Mouse (Mus musculus): ENCODE measurements at regions not wholly inside any gene's neighbourhood (a gene's known extent, or its start where the extent isn't known, plus 50 kb on each side); places are given as distances from the start of the nearest gene placed in this dataset.

DNA sequence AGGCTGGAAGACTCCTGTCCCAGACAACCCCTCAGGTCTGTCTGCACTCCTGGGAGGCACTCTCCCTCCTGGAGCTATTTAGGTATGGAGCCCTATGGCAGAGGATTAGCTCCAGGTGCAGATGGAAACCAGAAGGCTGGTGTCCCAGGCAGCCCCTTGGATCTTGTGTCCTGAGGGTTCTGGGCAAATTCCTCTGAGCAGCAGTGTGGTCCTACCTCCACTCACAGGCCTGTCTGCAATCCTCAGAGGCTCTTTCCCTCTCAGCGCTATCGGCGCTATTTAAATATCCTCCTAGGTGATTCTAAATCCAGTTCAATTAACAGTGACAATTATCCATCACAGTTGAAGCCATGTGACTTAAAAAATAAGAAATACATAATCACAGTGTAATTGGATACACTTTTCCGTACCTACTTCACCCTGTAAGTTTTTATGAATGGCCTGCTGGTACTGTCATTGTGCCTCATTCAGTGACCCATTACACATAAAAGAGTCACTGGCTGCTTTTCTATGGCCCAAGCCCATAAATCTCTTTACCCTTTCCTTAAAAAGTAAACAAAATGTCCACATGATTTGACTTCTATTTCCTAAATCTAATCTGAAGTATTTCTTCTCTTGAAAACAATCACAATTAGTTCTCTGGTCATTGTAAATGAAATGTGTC, 413.3 kb downstream of the Phf3 start:
- Histone ChIP-seq H3K4me2 (replicated peaks; ENCODE audit: low read depth, low read length) (no peak overlapping the region), H3K4me1 (ENCODE audit: insufficient read depth, low read length) (no peaks in the 10 kb centered on the region; the same call in 1 of the 2 replicates), H3K27ac (ENCODE audit: low read length) (no peak overlapping the region), H3K4me3 (ENCODE audit: low read length) (no peak overlapping the region), H3K27me3 (ENCODE audit: insufficient read depth, low read length) (no peaks in the 10 kb centered on the region), H3K9ac (replicated peaks; ENCODE audit: low read length) (no peak overlapping the region), H3K36me3 (ENCODE audit: insufficient read depth, low read length) (no peaks in the 10 kb centered on the region), H3K9me3 (ENCODE audit: low read length) (no peaks in the 10 kb centered on the region)
- WGBS = 23% methylated on average over 4 of the region's 4 CpGs
- ATAC-seq (ENCODE audit: low FRiP score, low TSS enrichment) = peak; percentile 61; the same call in 1 of the 2 replicates

GRCm38 (mm10) chr1:30437964-30438363, 435.8 kb downstream of the Phf3 start:
- Histone ChIP-seq H3K9me3 (ENCODE audit: low read length) (no peaks in the 10 kb centered on the region), H3K36me3 (ENCODE audit: insufficient read depth, low read length) (no peaks in the 10 kb centered on the region), H3K4me3 (ENCODE audit: low read length) (no peak overlapping the region), H3K27me3 (ENCODE audit: insufficient read depth, low read length) (no peaks in the 10 kb centered on the region), H3K4me1 (ENCODE audit: insufficient read depth, low read length) (no peaks in the 10 kb centered on the region), H3K9ac (replicated peaks; ENCODE audit: low read length) (no peak overlapping the region), H3K27ac (ENCODE audit: low read length) (no peak overlapping the region), H3K4me2 (replicated peaks; ENCODE audit: low read depth, low read length) (no peak overlapping the region)
- 24% methylated on average over 1 of the region's 1 CpGs for WGBS
- ATAC-seq (ENCODE audit: low FRiP score, low TSS enrichment) = no peak

DNA sequence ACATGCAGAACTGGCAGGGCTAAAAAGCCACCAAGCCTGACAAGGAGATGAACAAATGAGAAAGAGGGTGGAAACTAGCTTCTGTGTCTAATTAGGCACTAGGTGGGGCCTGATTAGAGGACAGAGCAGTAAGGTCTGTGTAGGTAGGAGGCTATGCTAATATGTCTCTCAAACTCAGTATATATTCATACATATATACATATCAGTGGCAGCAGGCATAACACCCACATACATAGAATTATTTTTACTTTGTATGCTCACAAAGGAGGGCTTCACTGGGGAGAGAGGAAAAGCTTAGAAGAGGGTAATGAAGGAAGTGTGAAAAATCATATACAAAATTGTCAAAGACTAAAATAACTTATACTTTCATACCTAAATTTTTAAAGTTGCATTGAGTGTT, 457.1 kb downstream of the Phf3 start:
- Histone ChIP-seq H3K4me1 (ENCODE audit: insufficient read depth, low read length) (no peaks in the 10 kb centered on the region), H3K27me3 (ENCODE audit: insufficient read depth, low read length) (no peaks in the 10 kb centered on the region), H3K4me3 (ENCODE audit: low read length) (no peak overlapping the region), H3K9me3 (ENCODE audit: low read length) (no peaks in the 10 kb centered on the region), H3K4me2 (replicated peaks; ENCODE audit: low read depth, low read length) (no peak overlapping the region), H3K27ac (ENCODE audit: low read length) (no peak overlapping the region), H3K36me3 (ENCODE audit: insufficient read depth, low read length) (no peaks in the 10 kb centered on the region), H3K9ac (replicated peaks; ENCODE audit: low read length) (no peak overlapping the region)
- no peak for ATAC-seq (ENCODE audit: low FRiP score, low TSS enrichment)

DNA sequence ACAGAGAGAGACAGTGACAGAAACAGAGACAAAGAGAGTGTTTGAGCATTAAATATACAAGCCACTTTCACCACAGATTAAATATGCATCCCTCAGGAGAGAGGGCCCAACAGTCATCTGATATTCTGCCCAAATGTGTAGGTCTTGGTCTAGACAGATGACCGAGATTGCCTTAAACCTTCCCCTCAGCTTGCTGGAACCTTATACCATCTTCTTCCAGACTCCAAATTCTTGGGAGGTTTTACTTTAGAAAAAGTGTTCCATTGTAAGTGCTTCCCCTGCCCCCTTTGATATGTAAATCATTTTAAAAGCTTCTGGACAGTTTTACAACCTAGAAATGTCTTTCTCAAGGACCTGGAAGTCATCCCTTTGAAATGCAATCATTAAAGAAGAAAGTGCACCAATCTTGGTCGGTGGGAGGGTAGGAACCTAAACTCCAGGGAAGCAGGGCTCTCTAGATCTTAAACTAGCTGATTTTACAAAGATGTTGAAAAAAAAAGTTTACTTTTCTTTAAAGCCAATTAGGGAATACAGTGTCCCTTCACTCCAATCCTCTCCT, 458.8 kb downstream of the Phf3 start:
- Histone ChIP-seq H3K27me3 (ENCODE audit: insufficient read depth, low read length) (no peaks in the 10 kb centered on the region), H3K4me1 (ENCODE audit: insufficient read depth, low read length) (no peaks in the 10 kb centered on the region), H3K4me2 (replicated peaks; ENCODE audit: low read depth, low read length) (no peak overlapping the region), H3K4me3 (ENCODE audit: low read length) (no peak overlapping the region), H3K9ac (replicated peaks; ENCODE audit: low read length) (no peak overlapping the region), H3K36me3 (ENCODE audit: insufficient read depth, low read length) (no peaks in the 10 kb centered on the region), H3K9me3 (ENCODE audit: low read length) (no peaks in the 10 kb centered on the region), H3K27ac (ENCODE audit: low read length) (no peak overlapping the region)
- peak; percentile 78; the same call in 1 of the 2 replicates for ATAC-seq (ENCODE audit: low FRiP score, low TSS enrichment)
- WGBS = 7% methylated on average over 2 of the region's 2 CpGs
